Mouse (Mus musculus): Measurements from ENCODE around the gene Depdc1b.

DNA sequence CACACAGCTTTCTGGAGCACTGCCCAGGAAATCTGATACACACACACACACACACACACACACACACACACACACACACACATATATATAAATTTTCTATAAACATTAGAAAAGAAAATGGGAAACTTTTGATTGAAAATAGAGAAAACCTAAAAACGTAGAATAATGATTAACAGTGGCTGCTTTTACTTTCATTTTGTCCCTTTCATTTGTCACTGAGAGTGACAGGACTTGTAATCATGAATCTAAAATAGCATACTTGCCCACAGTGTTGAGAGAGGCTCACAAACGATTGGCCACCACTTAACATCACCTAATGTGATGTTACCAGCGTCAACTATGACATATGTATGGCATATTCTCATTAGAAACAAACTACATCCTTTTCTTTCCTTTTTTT, 26.7 kb upstream of the Depdc1b start:
- no peak for TF ChIP-seq CTCF (conservative IDR thresholded peaks at IDR 0.05; ENCODE audit: low read length)
- TF ChIP-seq POU5F1 (IDR thresholded peaks at IDR 0.05; ENCODE audit: borderline replicate concordance, low read length): no peak
